Mouse (Mus musculus) midbrain, embryonic 12.5 days (tissue): ENCODE data around the gene Tmprss15. TPM values are rescaled to one million over a fixed set of nuclear protein-coding genes. Genes with fewer than 3 reads are reported as not detected.

Source experiments
- ATAC-seq: fragments of 200-750 bp; cut with Nextera tagmentation; 2 replicates; pipeline ENCODE4 v1.8.0; 2017; ENCODE audit warnings: low read depth, moderate TSS enrichment, moderate library complexity; ENCODE audit not compliant: low FRiP score
- H3K27ac ChIP-seq: fragments of 300-500 bp; sonication (generic); replicated peaks from 2 replicates; pipeline ENCODE4 v1.5.1; 2016; ENCODE audit warnings: mild to moderate bottlenecking
- H3K27me3 ChIP-seq: fragments of 300-500 bp; sonication (generic); 2 replicates; pipeline ENCODE4 v1.6.1; 2016; ENCODE audit warnings: mild to moderate bottlenecking
- H3K36me3 ChIP-seq: fragments of 300-500 bp; sonication (generic); 2 replicates; pipeline ENCODE4 v1.6.1; 2016
- H3K4me1 ChIP-seq: fragments of 300-500 bp; sonication (generic); 2 replicates; pipeline ENCODE4 v1.6.1; 2016
- H3K4me2 ChIP-seq: fragments of 300-500 bp; sonication (generic); replicated peaks from 2 replicates; pipeline ENCODE4 v1.6.1; 2016; ENCODE audit warnings: mild to moderate bottlenecking, moderate library complexity
- H3K4me3 ChIP-seq: fragments of 300-500 bp; sonication (generic); 2 replicates; pipeline ENCODE4 v1.5.1; 2016; ENCODE audit warnings: mild to moderate bottlenecking
- H3K9ac ChIP-seq: fragments of 300-500 bp; sonication (generic); replicated peaks from 2 replicates; pipeline ENCODE4 v1.6.1; 2016; ENCODE audit warnings: mild to moderate bottlenecking, moderate library complexity
- H3K9me3 ChIP-seq: fragments of 300-500 bp; sonication (generic); 2 replicates; pipeline ENCODE4 v1.6.1; 2016; ENCODE audit warnings: mild to moderate bottlenecking
- WGBS: fragments of 180-500 bp; shearing (Covaris S2); methylation state at CpG from one replicate; pipeline ENCODE4 v1.1.7; 2016; 5-methylcytosine and 5-hydroxymethylcytosine counted together
- polyA plus RNA-seq: library from polyadenylated mRNA; unstranded; fragments of >200 nt; fragmentation: Nextera tagmentation; extraction: Ambion mirVana; gene quantifications from 2 replicates; pipeline ENCODE4 v1.2.1, GENCODE M21; 2016

The Tmprss15 gene
- not detected in 2 replicates for polyA plus RNA-seq

DNA sequence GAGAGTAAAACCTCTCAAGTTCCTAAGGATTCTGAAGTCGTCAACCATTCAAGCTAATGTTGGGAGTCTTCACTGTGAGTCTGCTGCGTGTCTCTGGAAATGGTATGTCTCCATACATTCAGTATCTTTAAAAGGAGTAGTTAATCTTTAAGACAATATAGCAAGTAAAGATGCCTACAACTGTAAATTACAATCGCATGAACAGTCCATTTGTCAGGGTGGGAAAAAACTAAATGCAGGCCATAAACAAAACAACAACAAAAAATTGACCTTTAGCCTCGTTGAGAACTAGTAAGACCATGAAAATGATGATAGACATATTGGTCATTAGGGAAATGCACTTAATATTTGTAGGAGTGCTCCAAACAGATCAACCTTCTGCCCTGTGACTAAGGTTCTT, at the start of gene Tmprss15:
Gene Tmprss15 (minus strand): TSS at position 101 of the 400 bp plus-strand sequence.
- no peak within 1 kb of the TSS for H3K4me2 ChIP-seq
- no peak within 1 kb of the TSS for H3K4me3 ChIP-seq
- no peaks in the 10 kb centered on the region for H3K36me3 ChIP-seq
- H3K4me1 ChIP-seq: no peaks in the 10 kb centered on the region
- 89% methylated on average over 4 of the region's 4 CpGs for WGBS
- H3K9ac ChIP-seq: no peak within 1 kb of the TSS
- H3K9me3 ChIP-seq: no peaks in the 10 kb centered on the region
- no peak for ATAC-seq
- no peak within 1 kb of the TSS for H3K27ac ChIP-seq
- H3K27me3 ChIP-seq: no peaks in the 10 kb centered on the region

DNA sequence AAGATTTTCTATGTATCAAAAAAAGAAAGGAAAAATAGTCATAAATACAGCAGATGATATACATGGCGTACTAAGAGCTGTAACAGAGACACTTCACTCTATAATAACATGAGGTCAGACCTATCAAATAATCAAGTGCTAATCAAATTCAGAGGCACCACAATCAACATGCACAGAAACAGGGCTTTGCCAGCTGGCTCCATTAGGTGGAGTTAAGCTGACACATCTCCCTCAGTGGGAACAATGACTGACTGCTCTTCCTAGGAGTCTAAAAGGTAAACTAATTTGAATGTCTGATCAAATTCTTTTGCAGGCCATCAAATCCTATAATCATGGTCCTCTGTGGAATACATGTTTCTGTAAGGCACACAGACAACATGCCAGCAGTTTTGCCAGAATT, 24.0 kb upstream of the Tmprss15 start:
- Histone ChIP-seq H3K4me1 (no peaks in the 10 kb centered on the region), H3K4me2 (no peak overlapping the region), H3K4me3 (no peak overlapping the region), H3K9me3 (no peaks in the 10 kb centered on the region), H3K27ac (no peak overlapping the region), H3K27me3 (no peaks in the 10 kb centered on the region), H3K9ac (no peak overlapping the region), H3K36me3 (no peaks in the 10 kb centered on the region)
- WGBS: 43% methylated on average over 1 of the region's 1 CpGs
- ATAC-seq: peak; percentile 85

DNA sequence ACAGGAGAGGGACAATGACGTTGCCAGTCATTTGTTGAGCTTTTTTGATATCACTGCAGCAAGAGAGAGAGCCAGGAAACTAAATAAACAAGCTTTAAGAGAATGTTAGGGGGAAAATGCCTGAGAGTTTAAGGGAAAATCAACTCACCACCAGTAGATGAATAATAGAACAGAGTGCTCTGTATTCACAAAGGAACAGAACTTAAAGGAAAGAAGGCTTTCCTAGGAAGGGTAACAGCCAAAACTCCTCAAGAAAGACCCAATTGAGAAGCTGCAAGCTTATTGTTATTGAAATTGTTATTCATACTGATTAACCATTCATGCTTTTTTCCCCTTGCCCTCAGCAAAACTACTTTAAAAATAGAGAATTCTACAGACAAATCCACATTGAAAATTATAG, 18.6 kb upstream of the Tmprss15 start:
- Histone ChIP-seq H3K9me3 (no peaks in the 10 kb centered on the region), H3K4me1 (no peaks in the 10 kb centered on the region), H3K27ac (no peak overlapping the region), H3K4me3 (no peak overlapping the region), H3K9ac (no peak overlapping the region), H3K27me3 (no peaks in the 10 kb centered on the region), H3K4me2 (no peak overlapping the region), H3K36me3 (no peaks in the 10 kb centered on the region)
- WGBS: 41% methylated on average over 1 of the region's 1 CpGs
- ATAC-seq: no peak

DNA sequence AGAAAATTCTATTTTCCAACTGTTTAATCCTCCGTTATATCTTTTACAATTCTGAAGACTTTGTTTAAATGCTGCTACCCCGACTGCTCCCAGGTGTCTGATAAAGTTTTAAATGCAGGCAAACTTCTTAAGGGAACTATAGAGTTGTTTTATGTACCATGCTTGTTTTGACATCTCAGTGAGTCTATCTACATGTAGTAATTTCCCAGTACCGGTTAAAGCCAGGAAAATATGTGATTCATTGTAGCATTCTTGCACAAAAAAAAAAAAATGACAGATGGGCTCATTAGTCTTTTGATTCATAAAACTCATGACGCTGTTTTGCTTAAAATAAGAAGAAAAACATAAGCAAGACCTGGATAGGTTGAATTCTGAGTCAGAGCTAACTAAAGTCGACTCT, 18.1 kb upstream of the Tmprss15 start:
- no peak for ATAC-seq
- H3K4me2 ChIP-seq: no peak overlapping the region
- no peak overlapping the region for H3K27ac ChIP-seq
- H3K36me3 ChIP-seq: no peaks in the 10 kb centered on the region
- no peak overlapping the region for H3K9ac ChIP-seq
- H3K4me3 ChIP-seq: no peak overlapping the region
- H3K9me3 ChIP-seq: no peaks in the 10 kb centered on the region
- no peaks in the 10 kb centered on the region for H3K4me1 ChIP-seq
- WGBS: 82% methylated on average over 5 of the region's 5 CpGs
- H3K27me3 ChIP-seq: no peaks in the 10 kb centered on the region

DNA sequence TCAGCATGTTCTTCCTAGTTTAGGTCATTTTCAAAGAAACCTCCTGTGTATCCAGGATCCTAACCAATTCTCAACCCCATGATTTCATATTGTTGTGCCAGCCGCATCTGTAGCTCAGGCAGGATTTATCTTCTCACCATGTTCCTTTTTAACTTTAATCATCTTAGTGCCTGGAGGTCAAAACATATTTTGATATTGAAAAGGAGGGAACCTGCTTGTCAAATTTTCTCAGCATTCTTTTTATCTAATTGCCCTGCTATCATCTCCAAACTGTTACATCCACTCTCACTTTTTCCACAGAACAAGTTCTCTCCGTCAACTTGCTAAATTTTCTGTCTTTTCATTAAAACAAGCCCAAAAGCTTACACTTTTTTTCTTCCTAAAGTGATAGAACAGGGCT, 9.4 kb upstream of the Tmprss15 start:
- ATAC-seq: no peak
- Histone ChIP-seq H3K4me1 (no peaks in the 10 kb centered on the region), H3K36me3 (no peaks in the 10 kb centered on the region), H3K27me3 (no peaks in the 10 kb centered on the region), H3K4me2 (no peak overlapping the region), H3K4me3 (no peak overlapping the region), H3K27ac (no peak overlapping the region), H3K9me3 (no peaks in the 10 kb centered on the region), H3K9ac (no peak overlapping the region)
- 65% methylated on average over 2 of the region's 2 CpGs for WGBS

DNA sequence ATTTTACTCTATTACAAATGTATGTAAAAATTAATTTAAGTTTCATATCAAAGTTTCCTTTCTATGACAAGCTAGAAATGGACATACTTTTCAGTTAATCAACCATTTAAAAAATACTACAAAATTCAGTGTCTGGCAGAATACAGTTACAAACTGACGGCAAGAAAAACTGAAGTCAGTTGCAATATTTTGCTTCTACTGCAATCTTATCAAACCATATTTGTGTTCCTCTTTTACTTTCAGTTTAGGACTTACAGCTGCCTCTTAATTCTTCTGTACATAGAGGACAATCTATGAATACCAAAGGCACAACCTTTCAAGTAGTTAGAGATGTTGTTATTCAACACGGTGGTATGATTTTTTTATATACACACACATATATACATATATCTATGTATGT, 7.4 kb upstream of the Tmprss15 start:
- no peak for ATAC-seq
- H3K4me2 ChIP-seq: no peak overlapping the region
- no peak overlapping the region for H3K9ac ChIP-seq
- H3K36me3 ChIP-seq: no peaks in the 10 kb centered on the region
- no peaks in the 10 kb centered on the region for H3K4me1 ChIP-seq
- no peak overlapping the region for H3K4me3 ChIP-seq
- no peak overlapping the region for H3K27ac ChIP-seq
- WGBS: 95% methylated on average over 2 of the region's 2 CpGs
- H3K27me3 ChIP-seq: no peaks in the 10 kb centered on the region
- H3K9me3 ChIP-seq: no peaks in the 10 kb centered on the region

DNA sequence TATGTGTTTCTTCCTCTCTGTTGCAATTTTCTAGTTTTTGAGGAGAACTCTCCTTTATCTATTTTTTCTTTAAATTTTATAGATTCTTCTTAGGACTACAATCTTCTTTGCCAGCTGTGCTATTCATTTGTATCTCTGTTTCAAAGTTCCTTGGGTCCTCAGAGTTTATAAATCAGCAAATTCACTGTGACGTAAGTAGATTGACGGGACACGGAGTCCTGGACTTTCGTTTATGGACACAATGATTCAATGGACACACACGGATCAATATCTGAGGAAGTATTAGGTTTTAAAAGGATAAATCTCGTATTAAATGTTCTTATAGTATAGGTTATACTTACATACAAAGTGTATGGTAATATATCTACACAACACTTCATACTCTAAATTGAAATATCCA, 4.3 kb downstream of the Tmprss15 start:
- Histone ChIP-seq H3K9ac (no peak overlapping the region), H3K27me3 (no peaks in the 10 kb centered on the region), H3K27ac (no peak overlapping the region), H3K4me3 (no peak overlapping the region), H3K9me3 (no peaks in the 10 kb centered on the region), H3K4me1 (no peaks in the 10 kb centered on the region), H3K36me3 (no peaks in the 10 kb centered on the region), H3K4me2 (no peak overlapping the region)
- no peak for ATAC-seq
- 90% methylated on average over 6 of the region's 6 CpGs for WGBS

DNA sequence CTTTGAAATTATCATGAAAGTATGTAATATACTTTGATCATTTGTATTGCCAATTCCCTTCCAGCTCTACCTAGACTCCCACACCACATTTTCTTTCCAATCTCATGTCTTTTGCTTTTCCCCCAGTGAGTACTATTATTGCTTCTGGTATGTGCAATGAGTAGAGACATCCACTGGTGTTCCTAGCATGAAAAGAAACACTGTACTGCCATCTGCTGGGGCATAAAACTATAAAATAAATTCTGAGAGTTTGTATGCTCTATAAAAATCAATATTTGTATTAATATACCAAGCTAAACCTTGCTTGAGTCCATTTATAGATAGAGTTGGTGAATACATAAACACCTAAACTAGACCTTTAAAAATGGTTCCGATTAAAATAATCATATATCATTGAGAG, 27.0 kb downstream of the Tmprss15 start:
- no peak overlapping the region for H3K27ac ChIP-seq
- WGBS: 90% methylated on average over 1 of the region's 1 CpGs
- no peak overlapping the region for H3K4me3 ChIP-seq
- H3K27me3 ChIP-seq: no peaks in the 10 kb centered on the region
- no peak overlapping the region for H3K4me2 ChIP-seq
- no peak for ATAC-seq
- no peaks in the 10 kb centered on the region for H3K4me1 ChIP-seq
- no peaks in the 10 kb centered on the region for H3K9me3 ChIP-seq
- H3K36me3 ChIP-seq: no peaks in the 10 kb centered on the region
- no peak overlapping the region for H3K9ac ChIP-seq

DNA sequence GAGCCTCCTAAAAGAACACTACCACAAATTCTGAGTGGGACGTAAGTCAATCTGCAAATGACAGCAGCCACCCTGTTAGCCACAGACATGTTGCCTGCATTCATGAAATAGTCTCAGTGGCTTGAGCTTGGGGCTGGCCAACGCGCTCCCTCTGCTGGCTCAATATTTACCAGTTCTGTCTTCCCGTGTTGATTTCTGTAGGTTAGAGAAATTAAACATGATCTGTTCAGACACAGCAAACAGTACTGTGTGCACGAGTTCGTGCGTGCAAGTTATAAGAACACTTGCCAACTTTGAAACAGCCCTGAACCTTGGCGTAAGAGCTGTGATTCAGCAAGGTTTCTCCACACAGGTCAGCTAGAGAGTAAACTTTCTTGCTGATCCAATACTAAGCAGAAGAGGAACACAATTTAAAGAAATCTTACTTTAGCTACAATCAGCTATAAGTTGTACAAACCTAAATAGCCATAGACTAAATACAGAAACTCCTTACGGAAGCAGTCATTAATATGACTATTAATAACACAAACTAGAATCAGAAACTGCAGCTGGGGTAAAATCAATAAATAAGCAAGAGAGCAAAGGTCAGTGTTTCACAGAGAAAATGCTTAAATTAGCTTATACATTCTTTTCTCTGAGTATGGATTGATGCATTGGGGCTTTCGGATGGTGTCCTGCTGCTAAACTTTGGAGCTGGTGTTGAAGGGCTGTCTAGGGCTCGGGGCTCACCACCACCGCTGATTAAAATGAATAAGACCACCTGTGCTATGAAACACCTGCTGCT, 31.9 kb downstream of the Tmprss15 start:
- Histone ChIP-seq H3K4me3 (no peak overlapping the region), H3K9ac (no peak overlapping the region), H3K27ac (no peak overlapping the region), H3K9me3 (no peaks in the 10 kb centered on the region), H3K4me1 (no peaks in the 10 kb centered on the region), H3K36me3 (no peaks in the 10 kb centered on the region), H3K27me3 (no peaks in the 10 kb centered on the region), H3K4me2 (no peak overlapping the region)
- WGBS: 66% methylated on average over 12 of the region's 12 CpGs
- ATAC-seq: no peak

DNA sequence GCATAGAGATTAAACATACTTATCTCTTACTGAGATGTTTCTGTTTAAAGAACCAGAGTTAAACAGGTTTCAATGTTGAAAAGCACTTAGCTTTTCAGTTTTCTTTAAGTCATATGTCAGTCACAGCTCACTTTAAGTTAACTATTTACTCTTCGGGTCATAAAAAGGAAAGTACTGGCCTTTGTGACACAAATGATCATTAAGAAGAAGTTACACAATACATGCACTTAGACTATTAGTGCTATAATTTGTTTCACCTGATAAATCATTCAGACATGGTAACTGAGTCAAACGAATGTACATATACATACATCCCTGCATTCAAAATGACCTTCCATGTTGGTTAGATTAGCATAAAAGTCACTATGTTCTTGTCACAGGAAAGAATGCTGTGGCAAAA, 58.3 kb downstream of the Tmprss15 start:
- H3K4me1 ChIP-seq: no peaks in the 10 kb centered on the region
- WGBS: 88% methylated on average over 2 of the region's 2 CpGs
- H3K4me3 ChIP-seq: no peak overlapping the region
- no peaks in the 10 kb centered on the region for H3K9me3 ChIP-seq
- H3K9ac ChIP-seq: no peak overlapping the region
- no peaks in the 10 kb centered on the region for H3K36me3 ChIP-seq
- no peaks in the 10 kb centered on the region for H3K27me3 ChIP-seq
- no peak overlapping the region for H3K4me2 ChIP-seq
- no peak for ATAC-seq
- H3K27ac ChIP-seq: no peak overlapping the region

DNA sequence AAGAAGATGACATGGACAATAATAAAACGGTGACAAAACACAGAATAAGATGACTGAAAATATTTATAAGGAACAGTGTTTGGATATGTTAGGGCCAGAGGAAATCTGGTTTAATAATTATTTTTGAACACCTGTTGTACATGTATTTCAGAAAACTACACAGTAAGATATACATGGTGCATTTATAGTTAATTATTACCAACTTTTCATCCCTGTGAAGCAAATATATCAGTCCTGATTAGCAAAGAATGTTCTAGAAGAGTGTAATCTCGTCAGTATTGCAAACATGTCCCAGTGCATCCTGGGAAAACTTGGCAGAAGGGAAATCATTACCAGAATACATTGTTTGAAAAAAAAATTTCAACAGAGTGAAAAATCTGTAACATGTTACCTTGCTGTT, 88.1 kb downstream of the Tmprss15 start:
- H3K9me3 ChIP-seq: no peaks in the 10 kb centered on the region

DNA sequence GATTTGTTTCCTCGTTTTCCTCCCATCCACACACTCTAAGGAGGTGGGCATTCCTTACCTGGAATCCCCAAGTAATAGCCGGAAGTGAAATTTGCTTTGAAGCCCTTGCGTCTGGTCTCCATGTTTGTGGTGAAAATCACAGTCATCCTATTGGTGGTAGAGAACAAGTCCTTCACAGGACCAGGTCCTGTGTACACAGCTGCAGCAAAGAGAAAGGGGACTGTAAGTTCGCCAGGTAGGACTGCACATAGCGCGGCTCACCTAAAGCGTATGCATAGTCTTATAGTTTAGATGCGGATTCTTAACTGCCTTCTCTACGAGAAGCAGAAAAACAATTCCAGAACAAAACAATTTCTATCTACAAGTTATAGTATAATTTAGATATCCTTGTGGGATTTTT, 89.2 kb downstream of the Tmprss15 start:
- no peaks in the 10 kb centered on the region for H3K9me3 ChIP-seq
- H3K27me3 ChIP-seq: no peaks in the 10 kb centered on the region
- H3K4me2 ChIP-seq: no peak overlapping the region
- no peak overlapping the region for H3K27ac ChIP-seq
- no peak overlapping the region for H3K9ac ChIP-seq
- ATAC-seq: no peak
- H3K4me3 ChIP-seq: no peak overlapping the region
- no peaks in the 10 kb centered on the region for H3K4me1 ChIP-seq
- 89% methylated on average over 9 of the region's 9 CpGs for WGBS
- H3K36me3 ChIP-seq: no peaks in the 10 kb centered on the region

More for the DNA sequence above, 88.1 kb downstream of the Tmprss15 start:
- H3K4me2 ChIP-seq: no peak overlapping the region
- no peaks in the 10 kb centered on the region for H3K36me3 ChIP-seq
- 83% methylated on average over 2 of the region's 2 CpGs for WGBS
- no peak overlapping the region for H3K9ac ChIP-seq
- no peaks in the 10 kb centered on the region for H3K27me3 ChIP-seq
- H3K4me3 ChIP-seq: no peak overlapping the region
- H3K27ac ChIP-seq: no peak overlapping the region
- ATAC-seq: no peak
- no peaks in the 10 kb centered on the region for H3K4me1 ChIP-seq

DNA sequence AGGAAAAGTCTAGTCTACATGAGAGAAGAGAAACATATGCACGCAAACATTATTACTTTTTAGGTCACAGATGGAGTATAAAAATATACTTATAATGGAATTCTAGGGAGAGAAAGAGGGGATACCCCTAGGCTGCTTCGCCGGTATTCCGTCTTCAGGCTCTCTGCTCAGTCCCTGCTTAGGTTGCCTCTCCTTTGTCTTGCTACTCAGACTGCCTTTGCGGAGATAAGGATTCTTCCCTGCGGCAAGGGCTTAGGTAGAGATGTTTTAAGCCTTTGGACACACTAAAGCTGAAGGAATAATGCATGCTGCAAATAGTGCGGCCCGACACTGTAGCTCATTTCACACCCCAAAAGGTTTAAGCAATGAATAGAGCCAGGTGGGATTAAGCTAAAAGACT, 114.5 kb downstream of the Tmprss15 start:
- Histone ChIP-seq H3K27me3 (no peaks in the 10 kb centered on the region), H3K9me3 (no peaks in the 10 kb centered on the region), H3K4me1 (no peaks in the 10 kb centered on the region), H3K4me2 (no peak overlapping the region), H3K9ac (no peak overlapping the region), H3K27ac (no peak overlapping the region), H3K4me3 (no peak overlapping the region), H3K36me3 (no peaks in the 10 kb centered on the region)
- peak; percentile 58; the same call in 1 of the 2 replicates for ATAC-seq
- 30% methylated on average over 8 of the region's 8 CpGs for WGBS
